Mouse (Mus musculus) cerebellum, adult 11-12 months (tissue): ENCODE data around the gene Uchl5.

ENCODE experiments used
- DNase-seq: peaks from one replicate; pipeline ENCODE4 v3.0.0; 2022

Gene Uchl5

DNA sequence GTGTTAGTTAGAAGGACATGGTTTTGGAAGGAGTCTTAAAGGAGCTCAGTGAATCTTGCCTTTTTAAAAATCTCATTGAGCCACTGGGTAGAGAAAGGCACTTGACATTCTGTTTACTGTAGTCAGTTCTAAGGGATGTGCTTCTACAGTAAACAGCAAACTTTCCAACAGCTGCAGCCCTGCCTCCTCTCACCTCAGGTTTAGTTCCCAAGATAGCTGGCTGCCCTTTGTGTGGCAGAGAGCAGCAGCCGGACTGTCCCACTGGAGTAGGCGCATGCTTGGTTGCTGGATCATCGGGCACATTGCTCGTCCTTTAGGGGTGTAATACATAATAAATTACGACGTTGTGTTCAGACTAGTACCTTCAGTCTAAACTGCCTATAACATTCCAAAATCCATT is 32.0 kb downstream of the Uchl5 start:
- DNase-seq = no peak

GRCm38 (mm10) chr1:143813676-143814360 is 36.7 kb downstream of the Uchl5 start:
- peak; percentile 28 for DNase-seq

GRCm38 (mm10) chr1:143820096-143820877 is 43.2 kb downstream of the Uchl5 start:
- no peak for DNase-seq

DNA sequence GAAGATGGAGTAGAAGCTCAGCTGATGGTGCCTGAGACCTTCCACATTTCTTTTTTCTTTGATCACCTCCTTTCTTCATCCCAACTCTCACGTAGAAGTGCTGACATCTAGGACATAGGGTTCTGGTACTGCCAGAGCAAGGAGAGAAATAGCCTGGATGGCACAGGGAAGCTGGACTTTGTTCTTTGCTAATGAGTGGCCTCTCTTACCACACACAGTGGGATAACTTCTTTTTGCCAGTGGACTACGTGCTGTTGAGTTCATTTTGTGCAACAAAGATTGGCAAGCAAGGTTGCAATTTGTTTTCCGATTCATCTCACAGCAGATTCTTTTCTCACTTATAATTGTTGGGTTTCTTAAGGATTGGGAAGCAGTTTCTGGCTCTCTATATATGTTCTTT is 45.6 kb downstream of the Uchl5 start:
- DNase-seq = no peak

DNA sequence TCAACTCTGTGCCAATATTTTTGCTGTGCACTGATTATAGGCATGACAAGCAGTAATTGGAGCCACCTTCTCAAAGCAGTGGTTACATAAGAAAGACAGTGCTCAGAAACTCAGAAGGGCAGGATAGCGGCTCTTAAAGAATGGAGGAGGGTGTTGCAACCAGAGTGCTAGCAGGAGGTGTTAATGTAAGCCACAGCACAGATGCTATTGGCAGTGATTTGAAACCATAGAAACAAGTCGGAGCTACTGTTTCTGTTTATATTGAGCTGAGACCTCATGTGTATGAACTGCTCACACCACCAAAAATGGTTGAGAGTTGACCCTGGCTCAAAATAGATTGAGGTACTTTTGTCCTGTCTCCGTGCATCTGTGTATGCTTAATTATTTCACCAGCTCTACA is 53.6 kb downstream of the Uchl5 start:
- no peak for DNase-seq

- DNase-seq = no peak
Observed at GRCm38 (mm10) chr1:143836363-143837182, 59.5 kb downstream of the Uchl5 start.

DNA sequence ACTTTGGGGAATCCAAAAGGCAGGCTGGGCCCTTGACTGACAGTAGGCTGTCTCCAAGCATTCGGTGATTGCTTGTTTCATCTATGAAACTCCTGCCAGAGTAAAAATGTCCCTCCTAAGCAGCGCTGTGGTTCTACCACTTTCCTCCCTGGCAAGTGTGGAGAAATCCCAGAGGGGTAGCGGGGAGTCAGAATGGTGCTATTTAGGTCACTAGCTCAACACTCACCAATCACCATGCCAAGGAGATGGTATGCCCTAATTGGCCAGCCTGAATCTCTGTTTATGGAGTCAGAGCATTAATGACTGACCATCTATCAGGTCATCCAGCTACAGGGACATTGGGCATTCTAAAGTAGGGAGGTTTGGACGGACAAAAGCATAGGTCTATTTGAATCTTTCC is 60.6 kb downstream of the Uchl5 start:
- DNase-seq = no peak

DNA sequence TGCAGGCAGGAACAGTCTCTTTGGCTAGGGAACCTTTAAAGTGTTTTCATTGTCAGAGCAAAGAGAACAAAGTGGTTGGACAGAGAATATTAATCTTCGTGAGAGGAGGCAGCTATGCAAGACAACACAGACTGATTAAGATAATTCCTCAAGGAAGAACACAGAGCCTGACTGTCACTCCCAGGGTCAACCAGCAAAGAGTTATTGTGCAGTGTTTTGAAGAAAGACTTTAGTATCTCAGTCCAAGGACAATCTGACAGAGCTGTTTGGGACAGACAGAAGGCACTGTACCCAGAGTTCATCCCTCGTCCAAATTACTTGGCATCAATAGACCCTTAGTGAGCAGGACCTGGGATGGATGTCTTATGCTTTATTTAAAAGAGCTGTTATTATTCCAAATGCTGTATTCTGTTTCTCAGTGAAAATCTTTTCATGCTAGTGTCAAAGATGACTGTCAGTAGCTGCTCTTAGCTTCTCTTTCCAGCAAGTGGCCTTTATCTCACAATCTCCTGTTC is 61.9 kb downstream of the Uchl5 start:
- no peak for DNase-seq

GRCm38 (mm10) chr1:143852329-143852728 is 75.3 kb downstream of the Uchl5 start:
- DNase-seq = no peak

- DNase-seq = no peak
Observed at GRCm38 (mm10) chr1:143852779-143853358, 75.8 kb downstream of the Uchl5 start.

DNA sequence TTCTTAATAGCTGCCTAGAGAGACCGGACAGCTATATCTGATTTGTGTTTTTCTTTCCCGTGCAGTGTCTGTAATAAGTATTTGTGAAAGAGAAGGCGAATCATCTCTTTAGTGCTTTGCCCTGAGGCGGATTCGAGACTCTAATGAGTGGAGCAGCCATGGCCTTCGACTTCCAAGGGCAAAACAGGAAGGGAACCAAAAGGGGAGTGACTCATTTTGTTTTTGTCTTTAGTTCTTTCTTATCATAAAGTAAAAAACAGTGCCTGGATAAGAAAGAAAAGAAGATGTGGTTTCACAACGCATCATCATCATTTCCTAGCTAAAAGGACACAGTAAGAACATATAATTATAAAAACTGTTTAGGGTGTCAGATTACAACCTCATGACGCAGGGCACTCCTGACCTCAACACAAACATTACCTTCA is 76.6 kb downstream of the Uchl5 start:
- DNase-seq = no peak

GRCm38 (mm10) chr1:143855706-143856105 is 78.6 kb downstream of the Uchl5 start:
- no peak for DNase-seq
